Comparison of ENCODE assay signal across 10 mouse cellular contexts in genomic region chr9:102981791-102982190, GRCm38 (mm10). TPM values are rescaled to one million over a fixed set of nuclear protein-coding genes. Genes with fewer than 3 reads are reported as not detected.
"Had no signal": no experiment of that assay in that cellular context is flagged by ENCODE, and none has a peak within 500 bp of the region (broad histone marks: within the 10 kb centered on the region; RNA-seq: fewer than 3 reads in every experiment).

No protein-coding gene starts in this region.

- H3K4me3 ChIP-seq: left cerebral cortex, adult 2 months; liver, embryonic 15.5 days; stomach, embryonic 15.5 days had no signal

- DNase-seq: layer of hippocampus, postnatal 36 days; lung, adult 18-20 months; midbrain, embryonic 14.5 days; spleen, adult 18-20 months; thymus, postnatal 25 days had no signal

- H3K27ac ChIP-seq: kidney, postnatal 0 days; left cerebral cortex, adult 2 months; liver, embryonic 15.5 days; stomach, embryonic 15.5 days had no signal

RNA-seq across cellular contexts. Expression of gene Slco2a1, which starts 6.7 kb away (rescaled TPM):
- total RNA-seq: megakaryocyte-erythroid progenitor cell, adult 5-6 weeks had no signal
